10 mouse cellular contexts compared by ENCODE assay signal in genomic region chr13:83604785-83605184, GRCm38 (mm10).
DNase-seq lines count a peak whose midpoint lies in the region; ATAC-seq and TF ChIP-seq lines count a peak whose summit lies in the region.
"Had no signal": no experiment of that assay in that cellular context is flagged by ENCODE, and none has a peak within 500 bp of the region (broad histone marks: within the 10 kb centered on the region; RNA-seq: fewer than 3 reads in every experiment).

No protein-coding gene starts in this region.

- H3K36me3 ChIP-seq in forebrain, embryonic 10.5 days (replicated peaks): no peaks in the 10 kb centered on the region
- no peaks in the 10 kb centered on the region for H3K36me3 ChIP-seq in forebrain, postnatal 0 days (ENCODE audit: insufficient read depth)
- no peaks in the 10 kb centered on the region for H3K36me3 ChIP-seq in forebrain, embryonic 11.5 days (ENCODE audit: control insufficient read depth, insufficient read depth, low read length)

- H3K27ac ChIP-seq in forebrain, embryonic 10.5 days: no peak overlapping the region
- no peak overlapping the region for H3K27ac ChIP-seq in forebrain, postnatal 0 days (ENCODE audit: low read depth, low read length)
- H3K27ac ChIP-seq in forebrain, embryonic 11.5 days (ENCODE audit: low read depth, low read length): no peak overlapping the region

- no peak overlapping the region for H3K4me3 ChIP-seq in forebrain, embryonic 10.5 days
- H3K4me3 ChIP-seq in forebrain, postnatal 0 days (ENCODE audit: low read depth, low read length): no peak overlapping the region
- no peak overlapping the region for H3K4me3 ChIP-seq in forebrain, embryonic 11.5 days (ENCODE audit: low read depth, low read length)

- H3K27me3 ChIP-seq in forebrain, embryonic 10.5 days (ENCODE audit: poor library complexity, severe bottlenecking): no peaks in the 10 kb centered on the region
- no peaks in the 10 kb centered on the region for H3K27me3 ChIP-seq in forebrain, postnatal 0 days (ENCODE audit: insufficient read depth, low read length)
- no peaks in the 10 kb centered on the region for H3K27me3 ChIP-seq in forebrain, embryonic 11.5 days (ENCODE audit: control insufficient read depth, insufficient read depth, low read length)

- H3K9ac ChIP-seq in forebrain, postnatal 0 days: no peak overlapping the region
- no peak overlapping the region for H3K9ac ChIP-seq in forebrain, embryonic 11.5 days (ENCODE audit: low read length)

- no peaks in the 10 kb centered on the region for H3K9me3 ChIP-seq in forebrain, embryonic 10.5 days
- no peaks in the 10 kb centered on the region for H3K9me3 ChIP-seq in forebrain, postnatal 0 days (ENCODE audit: low read length)
- H3K9me3 ChIP-seq in forebrain, embryonic 11.5 days (ENCODE audit: control insufficient read depth, low read length): no peaks in the 10 kb centered on the region

- no peak; the same call in 1 of the 2 replicates for ATAC-seq in forebrain, postnatal 0 days
- peak; percentile 52 for ATAC-seq in forebrain, embryonic 11.5 days (replicated peaks; ENCODE audit: low FRiP score)
- ATAC-seq in monocyte, adult 5-6 weeks (replicated peaks; ENCODE audit: insufficient number of reproducible peaks, low FRiP score, low TSS enrichment, poor library complexity, severe bottlenecking): no peak; the same call in 1 of the 2 replicates

- DNase-seq in forebrain, embryonic 10.5 days (ENCODE audit: extremely low spot score, low spot score): peak; percentile 21
- no peak for DNase-seq in forebrain, postnatal 0 days
- DNase-seq in A20 (ENCODE audit: low read depth, low spot score): peak; percentile 79
- no peak for DNase-seq in forebrain, embryonic 11.5 days (ENCODE audit: low spot score)
- DNase-seq in mesoderm, embryonic 11.5 days (ENCODE audit: low read depth, low spot score): peak; percentile 59
- DNase-seq in liver: no peak
- DNase-seq in gastrocnemius, adult 8-10 months (ENCODE audit: low spot score in 2 of 2): no peak
- DNase-seq: kidney, adult 18-20 months; thymus, postnatal 25 days had no signal

- TF ChIP-seq CTCF in forebrain, postnatal 0 days (IDR thresholded peaks at IDR 0.05; ENCODE audit: low read depth): no peak

- H3K4me2 ChIP-seq in forebrain, postnatal 0 days (ENCODE audit: low read depth): no peak overlapping the region
- no peak overlapping the region for H3K4me2 ChIP-seq in forebrain, embryonic 11.5 days (ENCODE audit: low read depth, low read length, severe bottlenecking)

- H3K4me1 ChIP-seq in forebrain, embryonic 10.5 days: peaks cover 42% of the 10 kb centered on the region
- peaks cover 13% of the 10 kb centered on the region for H3K4me1 ChIP-seq in forebrain, postnatal 0 days (ENCODE audit: insufficient read depth)
- H3K4me1 ChIP-seq in forebrain, embryonic 11.5 days (replicated peaks; ENCODE audit: control insufficient read depth, insufficient read depth, low read length): peaks cover 6% of the 10 kb centered on the region

- 22% methylated on average over 4 of the region's 4 CpGs for WGBS in forebrain, embryonic 10.5 days
- WGBS in forebrain, postnatal 0 days: 15% methylated on average over 4 of the region's 4 CpGs
- 11% methylated on average over 4 of the region's 4 CpGs for WGBS in forebrain, embryonic 11.5 days

Comparison
In these comparisons a context has a peak if more than half of its experiments do, and no peak if none do; other contexts are left out.
1. DNase-seq: peak in forebrain, embryonic 10.5 days (single experiment), A20 (single experiment) and mesoderm, embryonic 11.5 days (single experiment); none in forebrain, postnatal 0 days (single experiment), forebrain, embryonic 11.5 days (single experiment), liver (single experiment) and gastrocnemius, adult 8-10 months (0 of 2).